14 mouse cellular contexts compared by ENCODE assay signal in the genomic region with DNA sequence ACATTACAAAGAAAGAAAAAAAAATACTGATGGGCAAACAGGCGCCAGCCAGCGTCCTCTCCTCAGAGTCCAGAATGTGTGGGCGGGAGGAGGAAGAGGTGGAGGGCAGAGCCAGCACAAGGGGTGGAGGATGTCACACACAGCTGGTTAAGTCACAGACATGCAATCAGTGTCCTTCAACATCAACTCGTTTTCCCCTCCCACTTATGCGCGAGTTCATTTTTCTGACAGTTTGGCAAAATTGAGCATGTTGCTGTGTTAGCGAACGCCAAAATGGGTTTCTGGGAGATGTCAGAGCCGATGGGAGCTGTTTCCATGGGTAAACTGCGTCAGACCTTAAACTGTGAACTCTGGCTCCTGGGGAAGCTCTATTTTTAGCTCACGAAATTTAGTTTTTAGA. TPM values are rescaled to one million over a fixed set of nuclear protein-coding genes. Genes with fewer than 3 reads are reported as not detected.
DNase-seq lines count a peak whose midpoint lies in the region; ATAC-seq and TF ChIP-seq lines count a peak whose summit lies in the region.
"Had no signal": no experiment of that assay in that cellular context is flagged by ENCODE, and none has a peak within 500 bp of the region (broad histone marks: within the 10 kb centered on the region; RNA-seq: fewer than 3 reads in every experiment).

No protein-coding gene starts in this region.

- WGBS in heart, embryonic 12.5 days, result 59% methylated on average over 11 of the region's 11 CpGs
- 39% methylated on average over 11 of the region's 11 CpGs for WGBS in lung, embryonic 15.5 days

- no peak for TF ChIP-seq POLR2A in brain, embryonic 14.5 days (IDR thresholded peaks at IDR 0.05; ENCODE audit: borderline replicate concordance, extremely low read depth, insufficient read depth, insufficient read length, poor library complexity, severe bottlenecking)

- no peak overlapping the region for H3K27ac ChIP-seq in heart, embryonic 12.5 days (ENCODE audit: poor library complexity, severe bottlenecking)
- peak overlapping the region; percentile 81 for H3K27ac ChIP-seq in lung, embryonic 15.5 days
- H3K27ac ChIP-seq: limb, embryonic 13.5 days had no signal

- no peaks in the 10 kb centered on the region for H3K4me1 ChIP-seq in heart, embryonic 12.5 days (replicated peaks)
- H3K4me1 ChIP-seq in lung, embryonic 15.5 days, result peaks cover 37% of the 10 kb centered on the region
- H3K4me1 ChIP-seq: limb, embryonic 13.5 days; megakaryocyte, embryonic 14.5 days; stomach, embryonic 15.5 days had no signal

- H3K4me3 ChIP-seq in heart, embryonic 12.5 days, result no peak overlapping the region
- no peak overlapping the region for H3K4me3 ChIP-seq in lung, embryonic 15.5 days
- H3K4me3 ChIP-seq: limb, embryonic 13.5 days; megakaryocyte, embryonic 14.5 days; stomach, embryonic 15.5 days had no signal

- no peak for ATAC-seq in heart, embryonic 12.5 days (ENCODE audit: insufficient number of reproducible peaks, low FRiP score)
- ATAC-seq in lung, embryonic 15.5 days (ENCODE audit: borderline replicate concordance, extremely low read depth, low FRiP score, low TSS enrichment), result peak; percentile 94
- ATAC-seq: CD4-positive, CD25-positive, alpha-beta regulatory T cell, adult 4 months had no signal

- no peak for TF ChIP-seq CTCF in brain, embryonic 14.5 days (IDR thresholded peaks at IDR 0.05; ENCODE audit: borderline replicate concordance, extremely low read depth, insufficient read depth, insufficient read length)

- no peaks in the 10 kb centered on the region for H3K27me3 ChIP-seq in heart, embryonic 12.5 days (replicated peaks)
- H3K27me3 ChIP-seq in lung, embryonic 15.5 days, result no peaks in the 10 kb centered on the region
- H3K27me3 ChIP-seq: limb, embryonic 13.5 days; stomach, embryonic 15.5 days had no signal

- peak overlapping the region; percentile 13; the same call in 1 of the 2 replicates for H3K4me2 ChIP-seq in heart, embryonic 12.5 days
- peak overlapping the region; percentile 38 for H3K4me2 ChIP-seq in lung, embryonic 15.5 days
- H3K4me2 ChIP-seq: limb, embryonic 13.5 days; stomach, embryonic 15.5 days had no signal

- H3K36me3 ChIP-seq in heart, embryonic 12.5 days, result no peaks in the 10 kb centered on the region
- H3K36me3 ChIP-seq in lung, embryonic 15.5 days, result no peaks in the 10 kb centered on the region
- H3K36me3 ChIP-seq: limb, embryonic 13.5 days; stomach, embryonic 15.5 days had no signal

- peak; percentile 95 for DNase-seq in heart, adult 11 months
- DNase-seq in heart, postnatal 36 days, result no peak
- peak; percentile 47 for DNase-seq in brain, embryonic 14.5 days (ENCODE audit: low read depth)
- no peak for DNase-seq in embryo, embryonic 10 days (ENCODE audit: low spot score)
- DNase-seq in cerebellum, adult 9-10 months, result no peak
- DNase-seq: cerebellum, adult 11 months; kidney, adult 18-20 months; layer of hippocampus, postnatal 36 days had no signal

- intact Hi-C loops in heart, postnatal 36 days (cut with DNase I), result no loop called here

- H3K9me3 ChIP-seq in heart, embryonic 12.5 days (replicated peaks), result no peaks in the 10 kb centered on the region
- no peaks in the 10 kb centered on the region for H3K9me3 ChIP-seq in lung, embryonic 15.5 days
- H3K9me3 ChIP-seq: limb, embryonic 13.5 days; stomach, embryonic 15.5 days had no signal

- H3K9ac ChIP-seq in heart, embryonic 12.5 days, result no peak overlapping the region
- H3K9ac ChIP-seq in lung, embryonic 15.5 days, result no peak overlapping the region
- H3K9ac ChIP-seq: limb, embryonic 13.5 days; stomach, embryonic 15.5 days had no signal

RNA-seq across cellular contexts. Expression of a gene that starts 27.2 kb away (rescaled TPM):
- total RNA-seq in heart, postnatal 36 days (2021), result 10 to 100 TPM; 10.4 to 13.0 TPM
- polyA plus RNA-seq in brain, embryonic 14.5 days (2012; rRNA removed), result 0.29 and 0.44 TPM in 2 replicates
- 0.23 and 0.36 TPM in 2 replicates for polyA plus RNA-seq in heart, embryonic 12.5 days (2016; fragmentation: Nextera tagmentation; extraction: Ambion mirVana)
- 0.72 and 0.77 TPM in 2 replicates for polyA plus RNA-seq in lung, embryonic 15.5 days (2015; fragmentation: Nextera tagmentation; extraction: Ambion mirVana)

RNA-seq across cellular contexts. Expression of a gene that starts 38.2 kb away (rescaled TPM):
- 1 to 10 TPM; 4.9 to 7.2 TPM for total RNA-seq in heart, postnatal 36 days (2021)
- polyA plus RNA-seq in brain, embryonic 14.5 days (2012; rRNA removed), result 31.4 and 33.5 TPM in 2 replicates
- 11.2 and 11.3 TPM in 2 replicates for polyA plus RNA-seq in heart, embryonic 12.5 days (2016; fragmentation: Nextera tagmentation; extraction: Ambion mirVana)
- polyA plus RNA-seq in lung, embryonic 15.5 days (2015; fragmentation: Nextera tagmentation; extraction: Ambion mirVana), result 16.8 and 17.7 TPM in 2 replicates

RNA-seq across cellular contexts. Expression of a gene that starts 56.0 kb away (rescaled TPM):
- total RNA-seq in heart, postnatal 36 days (2021), result under 1 TPM; 0.79 to 0.86 TPM
- 0.18 and 0.64 TPM in 2 replicates for polyA plus RNA-seq in brain, embryonic 14.5 days (2012; rRNA removed)
- polyA plus RNA-seq in heart, embryonic 12.5 days (2016; fragmentation: Nextera tagmentation; extraction: Ambion mirVana), result 0.05 TPM in 1 of 2 replicates, not detected in the other
- polyA plus RNA-seq in lung, embryonic 15.5 days (2015; fragmentation: Nextera tagmentation; extraction: Ambion mirVana), result 1.3 and 1.4 TPM in 2 replicates
- polyA plus RNA-seq: CD4-positive, CD25-positive, alpha-beta regulatory T cell, adult 4 months had no signal

Comparison
In these comparisons a context has a peak if more than half of its experiments do, and no peak if none do; other contexts are left out.
1. DNase-seq: peak in heart, adult 11 months (single experiment) and brain, embryonic 14.5 days (single experiment); none in heart, postnatal 36 days (0 of 2), embryo, embryonic 10 days (single experiment) and cerebellum, adult 9-10 months (single experiment).